Mouse (Mus musculus) heart, embryonic 14.5 days (tissue): ENCODE measurements around the gene Stk16. TPM values are rescaled to one million over a fixed set of nuclear protein-coding genes. Genes with fewer than 3 reads are reported as not detected.
A peak's percentile ranks its signal among the peaks of the same experiment; 100 is the strongest.

ENCODE experiments used
- ATAC-seq: fragments of 200-750 bp; cut with Nextera tagmentation; 2 replicates; pipeline ENCODE4 v1.8.0; 2017; ENCODE audit warnings: low read depth, moderate TSS enrichment; ENCODE audit not compliant: insufficient number of reproducible peaks, insufficient read depth, low FRiP score
- H3K27ac ChIP-seq, 2 experiments: fragments of 200-500 bp in 1 of 2; fragments of 300-500 bp in 1 of 2; sonication (generic) in 1 of 2; replicated peaks in 1 of 2; 2 replicates each; pipeline ENCODE4 v1.5.1; 2012 to 2014; ENCODE audit warnings: low read depth in 2 of 2, low read length in 2 of 2, control low read depth in 1 of 2, mild to moderate bottlenecking in 1 of 2, mixed read lengths in 1 of 2; ENCODE audit not compliant: control insufficient read depth in 1 of 2, insufficient read depth in 1 of 2
- H3K27me3 ChIP-seq: fragments of 300-500 bp; sonication (generic); 2 replicates; pipeline ENCODE4 v1.6.1; 2014; ENCODE audit warnings: mild to moderate bottlenecking, low read length, control low read depth; ENCODE audit not compliant: control insufficient read depth, insufficient read depth
- H3K36me3 ChIP-seq: fragments of 300-500 bp; sonication (generic); 2 replicates; pipeline ENCODE4 v1.6.1; 2014; ENCODE audit warnings: mild to moderate bottlenecking, control low read depth, low read length, mixed read lengths; ENCODE audit not compliant: control insufficient read depth, insufficient read depth
- H3K4me1 ChIP-seq, 2 experiments: fragments of 200-500 bp in 1 of 2; fragments of 300-500 bp in 1 of 2; sonication (generic) in 1 of 2; 2 replicates each; pipeline ENCODE4 v1.6.1; 2012 to 2014; ENCODE audit warnings: low read length in 2 of 2, control low read depth in 1 of 2, mixed read lengths in 1 of 2; ENCODE audit not compliant: control insufficient read depth in 2 of 2, insufficient read depth in 2 of 2
- H3K4me2 ChIP-seq: fragments of 300-500 bp; sonication (generic); 2 replicates; pipeline ENCODE4 v1.6.1; 2014; ENCODE audit warnings: mild to moderate bottlenecking, low read length
- H3K4me3 ChIP-seq, 2 experiments: fragments of 200-500 bp in 1 of 2; fragments of 300-500 bp in 1 of 2; sonication (generic) in 1 of 2; 2 replicates each; pipeline ENCODE4 v1.5.1; 2012 to 2014; ENCODE audit warnings: low read length in 2 of 2, mild to moderate bottlenecking in 2 of 2, control low read depth in 1 of 2, low read depth in 1 of 2, moderate library complexity in 1 of 2; ENCODE audit not compliant: control insufficient read depth in 1 of 2, insufficient read depth in 1 of 2
- H3K9ac ChIP-seq: fragments of 300-500 bp; sonication (generic); 2 replicates; pipeline ENCODE4 v1.6.1; 2014; ENCODE audit warnings: mild to moderate bottlenecking, low read length
- H3K9me3 ChIP-seq: fragments of 300-500 bp; sonication (generic); 2 replicates; pipeline ENCODE4 v1.6.1; 2016; ENCODE audit warnings: low read length, control low read depth; ENCODE audit not compliant: control insufficient read depth
- WGBS: fragments of 180-500 bp; shearing (Covaris S2); extraction: QIAGEN DNeasy Blood & Tissue Kit; methylation state at CpG from one replicate; pipeline ENCODE4 v1.1.7; 2014; 5-methylcytosine and 5-hydroxymethylcytosine counted together
- polyA plus RNA-seq: library from polyadenylated mRNA; unstranded; fragments of >200 nt; fragmentation: Nextera tagmentation; extraction: Ambion mirVana; gene quantifications from 2 replicates; pipeline ENCODE4 v1.2.1, GENCODE M21; 2014

Stk16 gene
- polyA plus RNA-seq, 1 experiment from 2014 or later = 86.2 TPM

DNA sequence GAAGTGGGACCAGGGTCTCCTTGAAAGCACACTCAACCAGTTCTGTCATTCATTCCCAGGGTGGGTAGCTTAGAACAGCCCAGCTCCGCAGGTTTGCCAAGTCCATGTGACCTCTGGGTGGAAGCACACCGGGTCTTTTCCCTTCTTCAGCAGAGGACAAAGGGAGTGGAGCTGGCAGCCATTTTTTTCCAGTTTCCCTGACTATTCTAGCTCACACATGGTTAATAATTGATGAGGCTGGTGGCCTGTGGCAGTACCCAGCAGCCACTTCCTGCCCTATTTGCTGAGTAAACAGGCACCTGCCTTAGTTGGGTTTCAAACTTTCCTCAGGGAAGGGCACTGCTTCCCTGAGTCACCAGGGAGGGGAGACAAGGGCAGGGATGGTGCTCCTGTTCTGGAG, 3.8 kb downstream of the Stk16 start:
- Histone ChIP-seq H3K4me3 (no peak overlapping the region), H3K9ac (no peak overlapping the region), H3K27ac (no peak overlapping the region), H3K9me3 (no peaks in the 10 kb centered on the region), H3K36me3 (peaks cover 47% of the 10 kb centered on the region), H3K4me1 (peaks cover 8 to 21% of the 10 kb centered on the region in 2 experiments), H3K27me3 (peaks cover 14% of the 10 kb centered on the region), H3K4me2 (no peak overlapping the region)
- 80% methylated on average over 2 of the region's 2 CpGs for WGBS
- ATAC-seq = no peak

DNA sequence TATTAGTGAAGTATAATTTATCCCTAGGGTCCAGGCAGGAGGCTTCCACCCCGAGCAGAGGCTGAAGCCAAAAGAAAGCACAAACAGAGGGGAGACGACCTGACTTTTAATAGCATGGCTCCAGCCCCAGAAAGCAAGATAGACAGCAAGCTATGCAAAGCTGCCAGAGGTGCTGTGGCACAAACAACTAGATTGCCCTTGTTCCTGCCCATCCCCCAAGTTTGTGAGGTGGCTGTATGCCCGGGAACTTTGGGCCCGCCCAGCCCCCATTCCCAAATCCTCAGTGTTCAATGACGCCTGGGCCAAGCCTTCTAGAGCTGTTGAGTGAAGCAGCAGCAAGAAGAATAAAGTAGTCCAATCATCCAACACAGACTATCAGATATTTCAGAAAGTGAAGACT, 4.2 kb downstream of the Stk16 start:
- WGBS = 67% methylated on average over 5 of the region's 5 CpGs
- no peak overlapping the region for H3K27ac ChIP-seq
- H3K4me1 ChIP-seq = peaks cover 12 to 24% of the 10 kb centered on the region in 2 experiments
- H3K4me2 ChIP-seq = no peak overlapping the region
- H3K9ac ChIP-seq = no peak overlapping the region
- H3K36me3 ChIP-seq = peaks cover 47% of the 10 kb centered on the region
- H3K27me3 ChIP-seq = peaks cover 12% of the 10 kb centered on the region
- ATAC-seq = no peak
- no peak overlapping the region for H3K4me3 ChIP-seq
- H3K9me3 ChIP-seq = no peaks in the 10 kb centered on the region

DNA sequence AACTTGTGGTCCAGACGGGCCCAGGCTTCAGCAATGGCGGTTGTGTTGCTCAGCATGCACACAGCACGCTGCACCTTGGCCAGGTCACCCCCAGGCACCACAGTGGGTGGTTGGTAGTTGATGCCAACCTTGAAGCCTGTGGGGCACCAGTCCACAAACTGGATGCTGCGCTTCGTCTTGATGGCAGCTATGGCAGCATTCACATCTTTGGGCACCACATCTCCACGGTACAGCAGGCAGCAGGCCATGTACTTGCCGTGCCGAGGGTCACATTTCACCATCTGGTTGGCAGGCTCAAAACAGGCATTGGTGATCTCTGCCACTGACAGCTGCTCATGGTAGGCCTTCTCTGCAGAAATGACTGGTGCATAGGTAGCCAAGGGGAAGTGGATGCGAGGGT, 5.1 kb downstream of the Stk16 start:
- 89% methylated on average over 9 of the region's 9 CpGs for WGBS
- Histone ChIP-seq H3K4me1 (peaks cover 9 to 19% of the 10 kb centered on the region in 2 experiments), H3K27ac (no peak overlapping the region), H3K4me3 (no peak overlapping the region), H3K4me2 (no peak overlapping the region), H3K27me3 (peaks cover 19% of the 10 kb centered on the region), H3K9ac (no peak overlapping the region), H3K36me3 (peaks cover 47% of the 10 kb centered on the region), H3K9me3 (no peaks in the 10 kb centered on the region)
- no peak for ATAC-seq

DNA sequence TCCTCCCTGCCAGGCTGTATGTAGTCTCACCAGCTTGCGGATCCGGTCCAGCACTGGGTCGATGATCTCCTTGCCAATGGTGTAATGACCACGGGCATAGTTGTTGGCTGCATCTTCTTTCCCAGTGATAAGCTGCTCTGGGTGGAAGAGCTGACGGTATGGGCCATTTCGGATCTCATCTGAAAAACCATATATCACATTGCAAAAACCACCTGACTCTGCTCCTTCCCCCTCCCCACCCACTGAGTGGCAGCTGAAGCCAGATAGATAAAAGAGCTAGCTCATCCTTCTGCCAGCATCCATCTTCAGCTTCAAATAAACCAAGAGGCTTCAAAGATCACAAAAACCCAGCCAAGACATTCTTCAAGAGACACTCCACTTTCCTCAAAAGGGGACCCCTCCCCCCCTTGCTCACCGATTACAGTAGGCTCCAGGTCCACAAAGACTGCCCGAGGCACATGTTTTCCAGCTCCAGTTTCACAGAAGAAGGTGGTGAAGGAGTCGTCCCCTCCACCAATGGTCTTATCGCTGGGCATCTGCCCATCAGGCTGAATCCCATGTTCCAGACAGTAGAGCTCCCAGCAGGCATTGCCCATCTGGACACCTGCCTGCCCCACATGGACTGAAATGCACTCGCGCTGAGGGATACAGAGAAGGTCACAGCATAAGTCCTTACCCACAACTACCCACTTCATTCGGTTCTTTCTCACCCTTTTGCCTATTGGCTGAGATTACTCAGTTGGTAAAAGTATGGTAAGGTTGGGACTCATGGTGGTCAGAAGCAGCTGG, 6.4 kb downstream of the Stk16 start:
- no peak for ATAC-seq
- peaks cover 29% of the 10 kb centered on the region for H3K27me3 ChIP-seq
- no peaks in the 10 kb centered on the region for H3K9me3 ChIP-seq
- no peak overlapping the region for H3K4me3 ChIP-seq
- H3K4me2 ChIP-seq = no peak overlapping the region
- no peak overlapping the region for H3K9ac ChIP-seq
- 74% methylated on average over 13 of the region's 13 CpGs for WGBS
- H3K4me1 ChIP-seq = peaks cover 5 to 9% of the 10 kb centered on the region in 2 experiments
- H3K36me3 ChIP-seq = peaks cover 43% of the 10 kb centered on the region
- H3K27ac ChIP-seq = no peak overlapping the region

DNA sequence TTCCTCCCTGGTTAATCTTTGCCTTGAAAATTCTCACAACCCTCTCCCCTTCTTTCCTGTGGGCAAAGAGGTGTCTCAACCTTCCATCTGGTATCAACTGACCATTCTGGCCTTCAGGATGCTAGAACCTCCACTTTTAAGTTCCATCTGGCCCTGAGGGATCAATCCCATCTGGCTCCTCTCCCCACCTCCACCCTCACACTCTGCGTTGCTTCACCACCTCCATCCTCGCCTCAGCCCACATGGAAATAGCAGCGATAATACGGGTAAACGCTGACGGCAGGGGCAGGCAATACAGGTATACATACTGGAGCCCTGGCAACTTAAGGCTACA, 7.2 kb downstream of the Stk16 start:
- peak overlapping the region; percentile 52 to 63; a peak in 3 of 4 replicates for H3K4me3 ChIP-seq
- peak overlapping the region; percentile 77 for H3K9ac ChIP-seq
- peak overlapping the region; percentile 88 for H3K4me2 ChIP-seq
- 3% methylated on average over 6 of the region's 6 CpGs for WGBS
- H3K36me3 ChIP-seq = peaks cover 34% of the 10 kb centered on the region
- H3K9me3 ChIP-seq = no peaks in the 10 kb centered on the region
- peaks cover 4 to 9% of the 10 kb centered on the region in 2 experiments for H3K4me1 ChIP-seq
- peaks cover 29% of the 10 kb centered on the region for H3K27me3 ChIP-seq
- no peak for ATAC-seq
- no peak overlapping the region for H3K27ac ChIP-seq

DNA sequence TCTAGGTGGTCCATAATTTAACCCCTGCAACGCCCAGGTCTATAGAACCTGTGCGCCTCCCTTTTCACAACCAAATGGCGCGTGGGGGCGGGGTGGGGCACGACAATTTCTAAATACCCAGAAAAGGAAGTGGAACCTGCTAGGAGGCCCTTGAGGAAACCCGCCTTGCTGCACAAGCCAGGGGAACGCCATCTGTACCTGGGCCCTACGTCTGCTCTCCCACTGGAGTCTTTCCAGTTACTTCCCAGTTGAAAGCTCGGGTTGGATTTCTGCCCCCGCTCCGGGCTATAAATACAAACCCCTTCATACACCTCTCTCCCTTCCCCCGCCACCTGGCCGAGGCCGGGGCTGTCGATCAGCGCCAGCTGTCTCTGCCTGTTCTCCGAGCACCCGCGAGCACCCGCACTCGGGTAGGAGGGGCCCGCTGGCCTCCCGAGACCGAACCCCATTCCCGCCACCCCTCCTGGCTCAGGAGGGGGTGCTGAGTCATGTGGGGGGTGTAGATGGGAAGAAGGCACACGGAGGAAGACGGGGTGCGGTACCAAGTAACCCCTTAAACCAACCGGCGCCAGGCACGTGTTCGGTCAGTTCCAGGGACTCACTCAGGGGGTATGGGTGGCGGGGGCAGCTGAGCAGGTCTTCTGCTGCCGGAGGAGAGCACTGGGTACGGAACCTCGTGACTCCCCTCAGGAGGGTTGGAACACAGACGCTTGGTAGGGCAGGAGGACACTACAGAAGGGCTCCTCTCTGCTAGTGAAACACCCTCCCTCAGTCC, 7.8 kb downstream of the Stk16 start:
- H3K4me1 ChIP-seq = peaks cover 4 to 9% of the 10 kb centered on the region in 2 experiments
- peak; percentile 29 for ATAC-seq
- peaks cover 29% of the 10 kb centered on the region for H3K27me3 ChIP-seq
- peak overlapping the region in 1 of 2 experiments; percentile 21; a peak in 1 of 4 replicates for H3K27ac ChIP-seq
- no peaks in the 10 kb centered on the region for H3K9me3 ChIP-seq
- peak overlapping the region; percentile 52 to 63 for H3K4me3 ChIP-seq
- H3K4me2 ChIP-seq = peak overlapping the region; percentile 88
- H3K9ac ChIP-seq = peak overlapping the region; percentile 77
- WGBS = 2% methylated on average over 38 of the region's 38 CpGs
- H3K36me3 ChIP-seq = peaks cover 29% of the 10 kb centered on the region

DNA sequence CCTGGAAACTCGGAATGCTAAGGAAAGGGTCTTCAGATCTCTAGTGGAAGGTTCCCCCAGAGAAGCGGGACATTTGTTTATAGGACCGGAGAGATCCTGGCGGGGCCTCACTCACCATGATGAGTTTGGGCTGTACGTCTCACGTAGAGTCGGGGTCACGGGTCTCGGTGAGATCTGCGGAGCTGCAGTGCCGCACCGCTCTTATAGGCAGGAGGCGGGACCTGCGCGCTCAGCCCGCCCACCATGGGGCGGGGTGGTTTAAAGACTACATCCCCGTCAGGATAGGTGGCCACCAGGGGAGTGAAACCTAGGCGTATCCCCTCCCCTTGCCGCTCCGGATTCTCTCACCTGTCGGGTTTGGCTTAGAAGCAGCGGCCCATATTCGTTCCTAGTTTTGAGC, 8.4 kb downstream of the Stk16 start:
- peak overlapping the region; percentile 52 to 63 for H3K4me3 ChIP-seq
- peak; percentile 82 for ATAC-seq
- no peaks in the 10 kb centered on the region for H3K9me3 ChIP-seq
- H3K4me2 ChIP-seq = peak overlapping the region; percentile 88
- peaks cover 29% of the 10 kb centered on the region for H3K27me3 ChIP-seq
- peaks cover 22% of the 10 kb centered on the region for H3K36me3 ChIP-seq
- H3K4me1 ChIP-seq = peaks cover 4 to 9% of the 10 kb centered on the region in 2 experiments
- H3K27ac ChIP-seq = peak overlapping the region in 1 of 2 experiments; percentile 21; a peak in 1 of 4 replicates
- WGBS = under 1% methylated on average over 24 of the region's 24 CpGs
- peak overlapping the region; percentile 77 for H3K9ac ChIP-seq
